23 mouse cellular contexts compared by ENCODE assay signal in the genomic region with DNA sequence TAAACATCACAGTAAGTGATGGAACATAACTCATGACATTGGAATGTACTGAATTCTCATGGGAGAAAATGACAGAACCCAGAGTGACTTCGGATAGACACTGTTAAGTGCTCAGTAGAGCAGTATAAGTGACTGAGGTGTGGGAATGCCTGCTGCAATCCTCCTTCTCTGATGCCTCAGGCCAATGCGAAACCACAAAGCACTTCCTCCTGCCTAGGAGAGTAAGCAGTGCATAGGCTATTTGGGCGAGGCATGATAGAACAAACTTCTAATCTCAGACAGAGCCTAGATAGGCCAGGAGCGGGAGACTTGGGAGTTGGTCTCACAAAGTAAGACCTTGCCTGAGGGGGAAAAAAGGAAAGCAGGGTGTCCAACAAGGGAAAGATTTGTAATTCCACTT.
A peak's percentile ranks its signal among the peaks of the same experiment; 100 is the strongest.
DNase-seq lines count a peak whose midpoint lies in the region; ATAC-seq and TF ChIP-seq lines count a peak whose summit lies in the region.
"Had no signal": no experiment of that assay in that cellular context is flagged by ENCODE, and none has a peak within 500 bp of the region (broad histone marks: within the 10 kb centered on the region; RNA-seq: fewer than 3 reads in every experiment).

No protein-coding gene starts in this region.

- H3K9ac ChIP-seq in MEL (ENCODE audit: control insufficient read depth, low read depth, low read length, poor library complexity, severe bottlenecking): peak overlapping the region; percentile 27; the same call in 1 of the 2 replicates
- no peak overlapping the region for H3K9ac ChIP-seq in kidney, embryonic 14.5 days (ENCODE audit: low read depth, low read length)
- H3K9ac ChIP-seq: embryonic facial prominence, embryonic 15.5 days; hindbrain, embryonic 12.5 days; intestine, embryonic 15.5 days had no signal

- TF ChIP-seq CTCF in MEL (IDR thresholded peaks at IDR 0.05 in 2 of 3, conservative IDR thresholded peaks at IDR 0.05 in 1 of 3; ENCODE audit: control insufficient read depth in 1 of 3, insufficient read depth in 1 of 3, low read depth in 2 of 3, low read length in 3 of 3, poor library complexity in 1 of 3, severe bottlenecking in 1 of 3): no peak

- no peaks in the 10 kb centered on the region for H3K79me2 ChIP-seq in MEL (ENCODE audit: control insufficient read depth, insufficient read depth, low read length, poor library complexity)
- H3K79me2 ChIP-seq in macrophage (ENCODE audit: inconsistent target): no peaks in the 10 kb centered on the region

- no peaks in the 10 kb centered on the region for H3K9me3 ChIP-seq in MEL (replicated peaks; ENCODE audit: insufficient read depth, low read length)
- H3K9me3 ChIP-seq in kidney, embryonic 14.5 days (ENCODE audit: control insufficient read depth, low read length): no peaks in the 10 kb centered on the region
- H3K9me3 ChIP-seq in midbrain, embryonic 10.5 days (replicated peaks): no peaks in the 10 kb centered on the region
- H3K9me3 ChIP-seq: embryonic facial prominence, embryonic 15.5 days; forebrain, embryonic 10.5 days; G1E; hindbrain, embryonic 12.5 days; intestine, embryonic 15.5 days had no signal

- H3K36me3 ChIP-seq in MEL (ENCODE audit: control insufficient read depth in 1 of 2, insufficient read depth in 2 of 2, low read length in 2 of 2) (peaks cover 0 to 7% of the 10 kb centered on the region in 2 experiments; a peak in 2 of 4 replicates), macrophage (ENCODE audit: inconsistent target) (no peaks in the 10 kb centered on the region)
- H3K36me3 ChIP-seq in kidney, embryonic 14.5 days (ENCODE audit: control insufficient read depth, insufficient read depth, low read length): no peaks in the 10 kb centered on the region
- H3K36me3 ChIP-seq in midbrain, embryonic 10.5 days: peaks cover 42% of the 10 kb centered on the region
- H3K36me3 ChIP-seq: embryonic facial prominence, embryonic 15.5 days; hindbrain, embryonic 12.5 days; intestine, embryonic 15.5 days had no signal

- H3K27me3 ChIP-seq in MEL (ENCODE audit: control insufficient read depth in 1 of 2, insufficient read depth in 2 of 2, low read length in 2 of 2): no peaks in the 10 kb centered on the region
- no peaks in the 10 kb centered on the region for H3K27me3 ChIP-seq in kidney, embryonic 14.5 days (ENCODE audit: control insufficient read depth, insufficient read depth, low read length)
- H3K27me3 ChIP-seq in midbrain, embryonic 10.5 days (ENCODE audit: low read depth, poor library complexity, severe bottlenecking): no peaks in the 10 kb centered on the region
- H3K27me3 ChIP-seq: embryonic facial prominence, embryonic 15.5 days; hindbrain, embryonic 12.5 days; intestine, embryonic 15.5 days had no signal

- no peak overlapping the region for H3K4me3 ChIP-seq in MEL (ENCODE audit: control insufficient read depth in 1 of 2, insufficient read depth in 1 of 2, low read depth in 2 of 2, low read length in 2 of 2)
- no peak overlapping the region for H3K4me3 ChIP-seq in macrophage (ENCODE audit: inconsistent target)
- H3K4me3 ChIP-seq in kidney, embryonic 14.5 days (ENCODE audit: low read length): no peak overlapping the region
- no peak overlapping the region for H3K4me3 ChIP-seq in midbrain, embryonic 10.5 days
- H3K4me3 ChIP-seq: embryonic facial prominence, embryonic 15.5 days; erythroblast, embryonic 14.5 days; forebrain, embryonic 10.5 days; hindbrain, embryonic 12.5 days; intestine, embryonic 15.5 days had no signal

- H3K27ac ChIP-seq in MEL (ENCODE audit: control insufficient read depth, low read depth, low read length) (peak overlapping the region; percentile 49), macrophage (peak overlapping the region; percentile 52)
- H3K27ac ChIP-seq in kidney, embryonic 14.5 days (ENCODE audit: low read depth, low read length): no peak overlapping the region
- no peak overlapping the region for H3K27ac ChIP-seq in midbrain, embryonic 10.5 days (replicated peaks)
- H3K27ac ChIP-seq: embryonic facial prominence, embryonic 15.5 days; forebrain, embryonic 10.5 days; intestine, embryonic 15.5 days had no signal

- no peak for ATAC-seq in kidney, embryonic 14.5 days (ENCODE audit: low FRiP score, low TSS enrichment)
- ATAC-seq: forebrain, embryonic 14.5 days; intestine, embryonic 15.5 days had no signal

- H3K4me1 ChIP-seq in MEL (ENCODE audit: control insufficient read depth in 1 of 2, insufficient read depth in 2 of 2, low read length in 2 of 2): peaks cover 1 to 6% of the 10 kb centered on the region in 2 experiments; a peak in 3 of 4 replicates
- H3K4me1 ChIP-seq in kidney, embryonic 14.5 days (ENCODE audit: control insufficient read depth, insufficient read depth, low read length): no peaks in the 10 kb centered on the region
- no peaks in the 10 kb centered on the region for H3K4me1 ChIP-seq in midbrain, embryonic 10.5 days
- H3K4me1 ChIP-seq: embryonic facial prominence, embryonic 15.5 days; forebrain, embryonic 10.5 days; hindbrain, embryonic 12.5 days; intestine, embryonic 15.5 days had no signal

- TF ChIP-seq RAD21 in MEL (IDR thresholded peaks at IDR 0.05; ENCODE audit: low read depth, low read length): no peak

- no peak for TF ChIP-seq POLR2A in MEL (IDR thresholded peaks at IDR 0.05; ENCODE audit: control insufficient read depth in 1 of 2, insufficient read depth in 1 of 2, low read depth in 1 of 2, low read length in 2 of 2, poor library complexity in 1 of 2)

- 33% methylated on average over 4 of the region's 4 CpGs for WGBS in macrophage (ENCODE audit: missing documents)
- 83% methylated on average over 4 of the region's 4 CpGs for WGBS in kidney, embryonic 14.5 days
- 88% methylated on average over 4 of the region's 4 CpGs for WGBS in midbrain, embryonic 10.5 days

- 0 out of 4 replicates have a peak, but pooled peaks of 1 of the 2 experiments have one; percentile 38 for TF ChIP-seq EP300 in MEL (IDR thresholded peaks at IDR 0.05; ENCODE audit: low read depth in 1 of 2, low read length in 2 of 2)

- H3K4me2 ChIP-seq in kidney, embryonic 14.5 days (replicated peaks; ENCODE audit: low read depth, low read length): no peak overlapping the region
- H3K4me2 ChIP-seq: embryonic facial prominence, embryonic 15.5 days; hindbrain, embryonic 12.5 days; intestine, embryonic 15.5 days had no signal

- peak; percentile 19 for DNase-seq in 3134 (ENCODE audit: extremely low read depth, insufficient read length, low spot score)
- peak; percentile 58 for DNase-seq in 3T3-L1 (ENCODE audit: low read depth, low spot score)
- peak; percentile 56 for DNase-seq in MEL (ENCODE audit: low read depth, low spot score)
- DNase-seq in embryo, embryonic 10.5 days (ENCODE audit: low spot score): no peak
- DNase-seq in midbrain, embryonic 10.5 days (ENCODE audit: low spot score): no peak
- DNase-seq: adrenal gland, adult 2 months; adrenal gland, postnatal 25 days; cerebellum, adult 2 months; cerebellum, postnatal 10 days; embryo, embryonic 11 days; gastrocnemius, postnatal 10 days; heart, postnatal 10 days; heart, postnatal 4 days; kidney, adult 8-10 months had no signal

TF ChIP-seq in MEL, 35 proteins besides CTCF, POLR2A, EP300 and RAD21:
- no peak for TF ChIP-seq TAL1 (IDR thresholded peaks at IDR 0.05; ENCODE audit: low read length)
- TF ChIP-seq HCFC1 (IDR thresholded peaks at IDR 0.05; ENCODE audit: low read depth, low read length): no peak
- TF ChIP-seq POLR2AphosphoS2 (IDR thresholded peaks at IDR 0.05; ENCODE audit: low read length): no peak
- no peak for TF ChIP-seq ZMIZ1 (IDR thresholded peaks at IDR 0.05; ENCODE audit: low read depth, low read length)
- no peak for TF ChIP-seq MAFK (IDR thresholded peaks at IDR 0.05; ENCODE audit: borderline replicate concordance, low read depth, low read length)
- peak; percentile 32; the same call in 1 of the 2 replicates for TF ChIP-seq ZNF384 (IDR thresholded peaks at IDR 0.05; ENCODE audit: low read depth, low read length)
- TF ChIP-seq MAZ (IDR thresholded peaks at IDR 0.05; ENCODE audit: low read depth, low read length): no peak
- no peak for TF ChIP-seq TCF12 (IDR thresholded peaks at IDR 0.05; ENCODE audit: low read depth, low read length)
- peak; percentile 40; the same call in 1 of the 2 replicates for TF ChIP-seq ETS1 (IDR thresholded peaks at IDR 0.05; ENCODE audit: low read depth, low read length)
- peak; percentile 59; the same call in 1 of the 2 replicates for TF ChIP-seq RCOR1 (IDR thresholded peaks at IDR 0.05; ENCODE audit: low read depth, low read length)

Comparison
In these comparisons a context has a peak if more than half of its experiments do, and no peak if none do; other contexts are left out.
1. DNase-seq: peak in 3134 (single experiment), 3T3-L1 (single experiment) and MEL (single experiment); none in embryo, embryonic 10.5 days (single experiment) and midbrain, embryonic 10.5 days (single experiment).
2. H3K27ac ChIP-seq: peak in MEL (single experiment) and macrophage (single experiment); none in kidney, embryonic 14.5 days (single experiment) and midbrain, embryonic 10.5 days (single experiment).